Mouse (Mus musculus): ENCODE measurements at regions not wholly inside any gene's neighbourhood (a gene's known extent, or its start where the extent isn't known, plus 50 kb on each side); places are given as distances from the start of the nearest gene placed in this dataset.

DNA sequence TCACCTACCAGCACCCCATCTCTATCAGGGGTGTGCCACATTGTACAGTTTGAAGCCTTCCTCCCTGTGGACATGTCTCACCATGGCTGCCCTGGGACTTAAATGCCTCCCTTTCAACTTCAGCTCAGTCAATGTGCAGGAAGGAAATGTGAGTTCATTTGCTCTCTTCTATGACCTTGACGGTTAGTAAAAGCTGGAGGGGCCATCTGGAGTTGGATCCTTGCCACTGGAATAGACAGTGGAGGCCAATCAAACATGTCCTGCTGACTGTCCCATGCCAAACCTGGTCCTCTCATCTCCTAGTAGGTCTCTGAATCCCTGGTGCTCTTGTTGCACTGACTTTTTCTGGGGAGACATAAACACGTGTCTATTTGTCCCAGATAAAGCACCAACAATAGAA, 220.2 kb downstream of the Abcc12 start:
- DNase-seq (ENCODE audit: low read depth, low spot score) = no peak

DNA sequence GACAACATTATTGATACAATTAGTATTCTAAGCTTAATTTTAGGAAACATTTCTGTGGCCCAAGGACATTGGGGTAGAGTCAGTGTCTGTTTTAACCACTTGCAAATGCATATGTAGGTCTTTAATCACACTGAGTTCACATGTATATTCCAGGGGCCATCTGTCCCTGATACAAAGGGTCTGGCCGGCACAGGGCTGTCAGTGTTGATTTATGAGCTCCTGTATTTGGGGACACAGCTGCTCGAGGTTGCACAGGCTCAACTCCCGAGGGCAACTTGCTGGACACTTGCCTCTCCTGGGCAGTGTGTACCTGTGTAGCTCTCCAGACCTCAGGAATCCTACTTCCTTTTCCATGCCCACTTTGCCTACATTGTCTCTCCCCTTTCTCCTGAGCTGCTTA, 221.0 kb downstream of the Abcc12 start:
- DNase-seq (ENCODE audit: low read depth, low spot score) = no peak

DNA sequence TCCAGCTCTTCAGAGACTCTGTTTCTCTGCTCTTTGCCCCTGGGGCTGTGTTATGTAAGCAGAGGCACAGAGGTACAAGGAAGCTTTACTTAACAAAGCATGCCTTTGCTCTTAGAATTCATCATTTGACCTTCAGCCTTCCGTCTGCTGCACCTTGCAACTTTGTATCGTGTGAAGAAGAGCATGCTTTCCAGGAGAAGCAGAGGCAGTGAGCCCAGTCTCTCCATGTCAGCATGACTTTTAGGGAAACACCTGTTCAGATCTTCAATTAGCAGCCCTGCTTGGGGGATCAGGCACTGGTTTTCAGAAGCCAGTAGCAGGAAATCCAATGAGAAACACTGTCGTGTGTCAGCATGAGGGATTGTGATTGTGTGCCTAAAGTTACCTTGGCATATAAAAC, 226.7 kb downstream of the Abcc12 start:
- DNase-seq (ENCODE audit: low read depth, low spot score) = no peak

DNA sequence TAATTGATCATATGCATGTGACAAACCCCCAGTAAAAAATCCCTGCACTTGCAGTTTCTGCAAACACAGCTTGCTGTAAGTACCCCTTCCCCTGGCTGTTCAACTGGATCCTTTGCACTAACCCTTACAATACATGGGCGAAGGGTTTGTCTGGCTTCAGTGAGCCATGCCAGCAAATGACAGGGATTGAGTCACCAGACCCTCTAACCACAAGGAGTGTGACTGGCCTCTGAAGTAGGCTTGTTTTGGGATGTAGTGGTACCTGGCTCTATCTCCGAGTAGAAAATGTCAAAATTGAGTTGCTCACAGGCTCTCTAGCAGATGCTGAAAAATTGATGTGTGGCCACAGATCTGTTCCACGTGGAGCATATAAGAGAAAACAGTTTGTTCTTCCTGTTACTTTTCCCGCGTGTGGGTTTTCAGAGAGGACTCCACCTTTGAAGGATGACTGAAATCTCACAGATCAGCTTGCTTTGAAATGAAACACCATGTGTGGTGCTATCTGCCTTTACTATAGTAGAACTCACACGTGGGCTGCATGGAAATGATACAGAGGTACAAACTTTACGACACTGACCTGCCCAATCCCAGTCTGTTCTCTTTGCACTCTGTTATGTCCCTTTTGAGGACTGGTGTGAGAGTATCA, 228.8 kb downstream of the Abcc12 start:
- DNase-seq (ENCODE audit: low read depth, low spot score) = no peak

DNA sequence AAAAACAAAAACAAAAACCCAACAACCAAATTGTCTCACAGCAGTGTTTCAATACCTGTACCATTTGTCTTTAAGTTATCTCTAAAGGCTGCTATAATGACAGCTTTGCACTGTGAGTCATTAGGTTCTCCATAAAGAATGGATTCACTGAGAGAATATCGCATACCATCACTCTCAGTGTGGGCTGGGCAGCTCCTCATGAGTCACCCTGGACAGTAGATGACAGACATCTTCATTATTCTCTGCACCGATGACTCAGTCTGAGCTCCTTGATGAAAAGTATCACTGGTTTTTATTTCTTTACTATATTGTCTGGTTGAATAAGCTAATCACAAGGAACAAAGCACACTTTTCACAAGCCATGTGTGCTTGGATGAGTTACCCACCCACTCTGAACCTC, 230.4 kb downstream of the Abcc12 start:
- no peak for DNase-seq (ENCODE audit: low read depth, low spot score)

GRCm38 (mm10) chr8:86342016-86342684, 238.3 kb downstream of the Abcc12 start:
- no peak for DNase-seq (ENCODE audit: low read depth, low spot score)

- no peak for DNase-seq (ENCODE audit: low read depth, low spot score)
Observed at GRCm38 (mm10) chr8:86338574-86339264, 241.8 kb downstream of the Abcc12 start.

DNA sequence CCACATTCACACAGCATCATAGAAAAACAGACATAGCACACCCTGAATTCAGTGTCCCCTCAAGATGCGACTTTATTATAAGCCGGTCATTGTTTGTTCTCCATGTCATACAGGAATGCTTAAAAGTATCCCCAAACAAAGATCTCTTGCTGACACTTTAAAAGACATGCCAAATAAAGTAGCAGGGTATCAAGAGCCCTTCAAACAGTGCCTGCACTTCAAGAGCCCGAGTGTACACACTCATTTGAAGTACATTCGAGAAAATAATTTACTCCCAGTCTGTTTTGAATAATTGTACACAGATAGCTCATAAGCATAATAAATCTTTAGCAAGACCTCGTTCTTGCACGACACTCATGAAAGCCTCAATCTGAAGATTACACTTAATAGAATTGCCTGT, 249.1 kb downstream of the Abcc12 start:
- no peak for DNase-seq (ENCODE audit: low read depth, low spot score)

GRCm38 (mm10) chr8:86328626-86329025, 251.9 kb downstream of the Abcc12 start:
- DNase-seq (ENCODE audit: low read depth, low spot score) = no peak

GRCm38 (mm10) chr8:86327982-86328381, 252.5 kb downstream of the Abcc12 start:
- DNase-seq (ENCODE audit: low read depth, low spot score) = no peak

- no peak for DNase-seq (ENCODE audit: low read depth, low spot score)
Observed at GRCm38 (mm10) chr8:86325040-86325439, 255.4 kb downstream of the Abcc12 start.

DNA sequence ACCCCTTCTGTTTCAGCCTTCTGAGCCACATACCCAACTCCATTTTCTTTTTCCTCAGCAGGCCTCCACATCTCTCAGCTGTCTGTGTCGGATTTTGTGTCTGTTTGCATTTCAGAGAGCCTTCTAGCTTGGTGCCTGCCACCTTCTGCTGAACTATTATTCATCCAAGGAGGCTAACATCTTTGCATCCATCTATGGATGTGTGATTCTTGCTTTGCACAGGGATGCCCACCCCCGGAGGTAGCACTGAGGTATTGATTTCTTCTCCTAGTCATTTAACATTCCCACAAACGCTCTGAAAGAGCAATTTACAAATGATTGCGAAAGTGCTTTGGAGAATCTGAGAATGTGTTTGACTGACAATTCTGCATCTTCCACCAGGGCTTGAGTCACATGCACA, 255.9 kb downstream of the Abcc12 start:
- DNase-seq (ENCODE audit: low read depth, low spot score) = no peak

GRCm38 (mm10) chr8:86323823-86324222, 256.7 kb downstream of the Abcc12 start:
- DNase-seq (ENCODE audit: low read depth, low spot score) = no peak

- DNase-seq (ENCODE audit: low read depth, low spot score) = no peak
Observed at GRCm38 (mm10) chr8:86322494-86322893, 258.0 kb downstream of the Abcc12 start.

- DNase-seq (ENCODE audit: low read depth, low spot score) = no peak
Observed at GRCm38 (mm10) chr8:86320938-86321337, 259.5 kb downstream of the Abcc12 start.

- no peak for DNase-seq (ENCODE audit: low read depth, low spot score)
Observed at GRCm38 (mm10) chr8:86318531-86318930, 262.0 kb downstream of the Abcc12 start.

- DNase-seq (ENCODE audit: low read depth, low spot score) = no peak
Observed at GRCm38 (mm10) chr8:86316236-86316635, 264.2 kb downstream of the Abcc12 start.

- DNase-seq (ENCODE audit: low read depth, low spot score) = no peak
Observed at GRCm38 (mm10) chr8:86309460-86309859, 271.0 kb downstream of the Abcc12 start.

DNA sequence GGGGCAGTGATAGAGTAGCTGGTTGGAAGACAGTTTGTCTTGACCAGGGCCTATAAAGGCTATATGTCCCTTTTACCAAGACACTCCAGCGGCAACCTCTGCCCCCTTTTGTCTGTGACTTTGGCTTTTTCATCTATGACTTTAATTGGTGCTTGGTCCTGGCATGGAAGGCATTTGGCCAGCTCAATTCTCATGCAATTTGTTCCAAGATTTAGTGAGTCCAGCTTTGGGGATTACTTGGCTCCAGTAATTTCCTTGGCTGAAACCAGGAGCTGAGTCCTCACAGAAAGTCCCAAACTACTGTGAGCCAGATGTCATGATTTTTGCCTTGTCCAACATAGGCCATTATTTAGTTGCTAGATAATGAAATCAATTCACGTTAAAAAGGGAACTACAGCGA, 273.1 kb downstream of the Abcc12 start:
- DNase-seq (ENCODE audit: low read depth, low spot score) = no peak

DNA sequence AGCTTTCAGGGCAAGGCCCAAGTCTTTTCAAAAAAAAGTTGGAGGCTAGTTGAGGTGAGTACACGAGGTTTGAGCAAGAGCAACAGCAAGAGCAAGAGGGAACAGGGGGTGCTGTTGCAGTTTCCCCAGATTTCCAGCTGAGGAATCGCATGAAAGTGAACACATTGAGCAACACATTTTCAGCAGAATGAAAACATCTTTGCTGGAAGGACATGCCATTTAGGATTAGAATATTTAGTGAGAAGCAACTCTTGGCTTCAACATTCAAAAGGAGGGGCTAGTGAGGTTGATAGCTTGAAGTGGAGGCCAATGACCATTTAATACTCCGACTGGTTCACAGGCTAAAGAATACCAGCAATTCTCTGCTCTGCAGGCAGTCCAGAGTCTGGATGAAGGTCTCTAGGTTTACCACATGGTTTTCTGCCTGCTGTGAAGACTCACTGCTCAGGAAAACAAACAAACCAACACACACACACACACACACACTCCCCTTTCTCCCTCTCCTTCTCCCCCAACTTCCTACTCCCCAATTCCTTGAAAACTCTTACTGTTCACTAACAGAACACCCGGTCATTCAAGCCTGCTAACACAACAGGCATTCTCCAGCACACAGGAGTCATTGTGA, 278.5 kb downstream of the Abcc12 start:
- DNase-seq (ENCODE audit: low read depth, low spot score) = no peak

DNA sequence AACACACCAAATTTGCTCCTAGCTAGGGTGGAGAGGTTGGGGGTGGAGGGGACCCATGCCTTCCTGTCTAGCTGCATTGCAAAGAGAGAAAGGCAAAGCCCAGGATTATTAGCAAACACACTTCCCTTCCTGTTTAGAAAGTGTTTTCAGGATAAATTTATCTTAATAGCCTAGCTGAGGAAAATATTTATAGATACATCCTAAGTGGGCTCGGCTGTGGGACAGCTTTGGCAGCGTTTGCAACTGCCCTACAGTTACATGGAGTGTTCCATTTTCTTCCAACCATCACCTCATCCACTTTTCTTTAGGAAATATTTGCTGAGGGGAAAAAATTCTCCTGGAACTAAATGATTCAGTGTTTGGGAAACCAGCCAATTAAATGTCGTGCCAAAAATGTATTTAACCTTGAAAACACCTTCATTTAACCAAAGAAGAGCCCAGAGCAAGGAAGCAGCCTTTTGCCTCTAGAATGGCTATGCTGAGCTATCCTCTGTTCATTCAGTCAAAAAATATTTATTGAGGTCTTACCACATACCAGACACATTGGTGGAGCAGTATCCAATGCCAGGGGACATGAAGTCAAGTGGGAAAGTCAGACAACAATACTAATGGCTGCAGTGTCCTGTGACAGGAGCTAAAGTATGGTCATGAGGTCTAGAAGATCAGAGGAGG, 291.6 kb downstream of the Abcc12 start:
- DNase-seq (ENCODE audit: low read depth, low spot score) = no peak

DNA sequence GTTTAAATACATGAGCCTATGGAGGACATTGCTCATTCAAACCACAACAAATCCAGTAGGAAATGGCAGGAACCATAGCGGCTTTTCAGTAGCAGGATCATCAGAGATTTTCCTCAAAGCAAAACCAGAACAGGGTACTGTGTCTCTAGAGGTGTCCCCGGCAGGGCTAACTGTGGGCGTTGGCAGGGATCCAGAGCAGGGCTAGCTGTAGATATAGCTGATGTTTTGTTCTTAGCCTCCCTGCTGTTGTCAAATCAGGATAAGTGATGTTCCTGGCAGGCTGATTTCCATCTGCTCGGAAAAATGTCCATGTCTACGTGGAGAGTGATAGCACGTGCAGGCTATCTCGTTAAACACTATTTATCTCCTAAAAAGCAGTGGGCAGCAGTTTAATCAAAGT, 297.6 kb downstream of the Abcc12 start:
- DNase-seq (ENCODE audit: low read depth, low spot score) = no peak

All from ES-CJ7 (cell line).